Mouse (Mus musculus) layer of hippocampus, adult 18-20 months (tissue): Measurements from ENCODE around the gene Galr3. TPM values are rescaled to one million over a fixed set of nuclear protein-coding genes. Genes with fewer than 3 reads are reported as not detected.
"Not testable (repeated sequence)": the region's sequence is repeated elsewhere in the genome, so short reads cannot be mapped to it uniquely, and the experiment has no call there.

Experiments used
- DNase-seq, 2 experiments: peaks; one replicate each; pipeline ENCODE4 v3.0.0; 2022; ENCODE audit warnings: low spot score in 2 of 2
- total RNA-seq, 2 experiments: library from RNA; stranded (reverse); gene quantifications; 2 replicates each; pipeline ENCODE4 v1.2.3; 2021

Galr3 gene
- total RNA-seq, 2 experiments from 2014 or later: 0.42 TPM; not detected in 1

DNA sequence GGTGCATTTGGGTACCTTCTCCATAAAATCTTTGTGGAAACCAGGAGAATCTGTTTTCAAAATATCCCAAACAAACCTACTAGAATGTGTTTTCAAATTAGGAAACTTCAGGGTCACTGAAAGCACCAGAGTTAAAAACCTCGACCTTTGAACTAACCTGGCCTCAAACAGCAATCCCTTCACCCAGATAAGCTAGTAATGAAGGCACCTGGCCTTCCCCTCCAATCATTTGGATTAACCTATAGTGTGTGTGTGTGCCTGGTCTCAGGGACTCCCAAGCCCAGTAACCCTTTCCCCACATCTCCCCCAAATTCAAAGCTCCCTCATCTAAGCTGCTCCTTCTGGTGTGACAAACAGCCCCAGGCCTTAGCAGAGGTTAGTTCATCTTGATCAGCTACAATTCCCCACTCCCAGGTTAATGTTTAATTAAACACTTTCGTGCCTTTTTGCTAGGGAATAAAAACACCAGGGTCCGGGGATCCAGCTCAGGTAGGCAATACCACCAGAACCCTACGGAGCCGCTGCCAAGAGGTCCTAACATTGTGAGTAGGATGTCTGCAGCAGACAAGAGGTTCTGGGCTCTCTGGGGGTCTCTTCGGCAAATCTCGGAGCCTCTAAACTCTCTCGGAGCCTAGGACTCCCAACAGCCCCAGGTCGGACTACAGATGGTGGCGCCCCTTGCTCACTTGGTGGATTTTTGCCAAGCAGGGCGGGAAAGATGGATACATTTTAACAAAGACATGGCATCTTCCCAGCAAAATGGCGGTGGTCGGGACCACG is 15.0 kb upstream of the Galr3 start:
- no peak for DNase-seq

DNA sequence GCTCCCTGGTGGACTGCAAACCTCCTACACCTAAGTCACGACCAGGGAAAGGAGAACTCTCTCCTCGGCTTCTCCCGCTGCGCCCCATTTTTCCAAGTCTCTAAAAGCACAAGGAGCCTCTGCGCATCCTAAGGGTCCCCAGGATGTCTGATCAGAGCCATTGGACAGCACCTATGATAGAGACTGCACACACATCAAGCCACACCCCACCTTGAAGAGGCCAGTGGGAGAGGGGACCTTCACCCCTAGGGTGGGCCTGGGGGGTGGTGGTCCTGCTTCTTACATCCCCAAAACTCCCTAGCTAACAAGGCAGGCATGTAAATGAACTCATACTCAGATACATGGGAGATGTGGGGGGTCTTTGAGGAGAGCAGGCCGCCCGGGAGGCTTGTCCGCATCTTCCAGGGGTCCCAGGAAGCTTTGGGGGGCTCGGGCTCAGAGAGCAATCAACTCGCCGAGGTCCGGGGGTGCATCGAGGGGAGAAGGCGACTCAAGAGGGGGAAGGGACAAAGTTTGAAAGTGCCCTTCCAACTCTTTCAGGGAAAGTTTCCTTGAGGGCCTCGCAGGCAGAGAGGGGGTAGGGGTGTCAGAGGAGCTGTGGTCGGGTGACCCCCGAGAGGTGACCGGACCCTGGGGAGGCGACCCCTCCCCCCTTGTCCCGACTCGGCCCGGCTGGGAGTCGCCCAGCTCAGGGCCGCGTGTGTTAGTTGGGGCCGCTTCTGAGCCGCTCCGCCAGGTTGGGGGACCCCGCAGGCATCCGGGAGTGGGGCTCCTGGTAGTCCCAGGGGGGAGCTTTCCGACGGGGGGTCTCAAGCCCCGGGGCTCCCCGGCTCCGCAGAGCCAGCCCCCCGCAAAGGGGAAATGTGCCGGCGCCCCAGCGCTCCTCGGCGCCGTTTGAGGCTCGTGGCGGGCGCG is 14.1 kb upstream of the Galr3 start:
- DNase-seq: no peak

DNA sequence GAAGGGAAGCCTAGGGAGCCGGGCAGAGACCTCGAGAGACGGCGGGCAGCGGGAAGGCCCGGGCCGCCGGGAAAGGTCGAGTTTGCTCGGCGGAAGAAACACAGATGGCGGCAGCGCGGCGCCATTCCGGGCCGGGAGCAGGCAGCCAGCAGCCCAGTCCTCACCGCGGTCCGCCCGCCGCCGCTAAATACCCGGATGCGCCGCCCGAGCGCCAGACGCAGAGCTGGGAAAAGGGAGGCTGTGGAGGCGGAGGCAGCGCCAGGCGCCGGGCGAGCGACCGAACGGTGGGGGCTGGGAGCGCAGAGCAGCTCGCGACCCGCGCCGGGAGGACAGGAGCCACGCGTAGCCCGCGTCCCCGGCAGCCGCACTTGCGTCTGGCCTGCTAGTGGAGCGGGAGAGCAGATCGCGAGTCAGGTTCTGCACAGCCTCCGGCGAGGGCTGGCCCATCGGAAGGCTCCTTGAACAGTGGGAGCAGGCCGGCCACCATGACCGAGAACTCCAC is 13.4 kb upstream of the Galr3 start, which contains the start of gene H1f0:
H1f0 (plus strand) TSS at position 214 of the 502 bp plus-strand sequence.
- DNase-seq: peak; percentile 92 to 94

DNA sequence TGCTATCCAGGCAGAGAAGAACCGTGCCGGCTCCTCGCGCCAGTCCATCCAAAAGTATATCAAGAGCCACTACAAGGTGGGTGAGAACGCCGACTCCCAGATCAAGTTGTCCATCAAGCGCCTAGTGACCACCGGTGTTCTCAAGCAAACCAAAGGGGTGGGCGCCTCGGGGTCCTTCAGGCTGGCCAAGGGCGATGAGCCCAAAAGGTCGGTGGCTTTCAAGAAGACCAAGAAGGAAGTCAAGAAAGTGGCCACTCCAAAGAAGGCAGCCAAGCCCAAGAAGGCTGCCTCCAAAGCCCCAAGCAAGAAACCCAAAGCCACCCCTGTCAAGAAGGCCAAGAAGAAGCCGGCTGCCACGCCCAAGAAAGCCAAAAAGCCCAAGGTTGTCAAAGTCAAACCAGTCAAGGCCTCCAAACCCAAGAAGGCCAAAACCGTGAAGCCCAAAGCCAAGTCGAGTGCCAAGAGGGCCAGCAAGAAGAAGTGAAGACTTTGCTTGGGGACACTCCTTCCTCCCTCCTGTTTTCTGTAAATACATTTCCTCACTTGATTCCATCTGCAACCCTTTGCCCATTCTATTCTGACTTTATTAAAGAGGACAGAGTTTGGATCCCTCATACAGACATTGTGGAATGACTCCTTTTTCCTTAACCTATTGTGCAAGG is 12.7 kb upstream of the Galr3 start:
- no peak for DNase-seq

DNA sequence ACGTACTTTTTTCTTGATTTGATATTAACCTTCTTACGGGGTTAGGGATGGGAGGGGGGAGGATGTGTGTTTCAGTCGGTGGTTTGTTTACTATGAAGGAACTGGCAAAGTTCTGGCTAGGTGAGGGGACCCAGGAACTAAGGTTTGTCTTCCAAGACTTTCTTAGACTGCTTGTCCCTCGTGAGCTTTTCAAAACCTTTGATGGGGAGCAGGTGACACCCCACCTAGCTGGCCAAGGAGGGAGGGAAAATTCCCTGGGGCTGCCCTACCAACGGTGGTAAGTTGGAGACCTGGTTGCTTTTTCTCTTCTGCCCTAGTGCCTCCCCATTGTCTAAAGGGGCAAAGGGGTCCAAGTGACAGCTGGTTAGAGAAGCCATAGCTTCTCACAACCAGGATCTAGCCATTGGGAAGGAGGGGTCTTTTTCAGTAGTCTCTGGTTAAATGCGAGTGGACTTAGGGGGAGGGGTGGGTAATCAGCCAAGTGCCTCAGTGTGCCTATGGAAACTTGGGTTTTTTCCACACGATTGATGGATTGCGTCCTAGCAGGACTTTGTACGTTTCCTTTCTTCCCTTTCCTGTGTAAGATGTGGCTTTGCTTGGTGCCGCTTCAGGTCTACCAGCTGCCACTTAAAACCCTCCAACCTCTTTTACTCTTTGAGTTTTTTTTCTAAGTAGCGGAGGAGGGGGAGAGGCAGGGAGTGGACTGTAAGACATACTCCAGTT is 12.0 kb upstream of the Galr3 start:
- no peak for DNase-seq

DNA sequence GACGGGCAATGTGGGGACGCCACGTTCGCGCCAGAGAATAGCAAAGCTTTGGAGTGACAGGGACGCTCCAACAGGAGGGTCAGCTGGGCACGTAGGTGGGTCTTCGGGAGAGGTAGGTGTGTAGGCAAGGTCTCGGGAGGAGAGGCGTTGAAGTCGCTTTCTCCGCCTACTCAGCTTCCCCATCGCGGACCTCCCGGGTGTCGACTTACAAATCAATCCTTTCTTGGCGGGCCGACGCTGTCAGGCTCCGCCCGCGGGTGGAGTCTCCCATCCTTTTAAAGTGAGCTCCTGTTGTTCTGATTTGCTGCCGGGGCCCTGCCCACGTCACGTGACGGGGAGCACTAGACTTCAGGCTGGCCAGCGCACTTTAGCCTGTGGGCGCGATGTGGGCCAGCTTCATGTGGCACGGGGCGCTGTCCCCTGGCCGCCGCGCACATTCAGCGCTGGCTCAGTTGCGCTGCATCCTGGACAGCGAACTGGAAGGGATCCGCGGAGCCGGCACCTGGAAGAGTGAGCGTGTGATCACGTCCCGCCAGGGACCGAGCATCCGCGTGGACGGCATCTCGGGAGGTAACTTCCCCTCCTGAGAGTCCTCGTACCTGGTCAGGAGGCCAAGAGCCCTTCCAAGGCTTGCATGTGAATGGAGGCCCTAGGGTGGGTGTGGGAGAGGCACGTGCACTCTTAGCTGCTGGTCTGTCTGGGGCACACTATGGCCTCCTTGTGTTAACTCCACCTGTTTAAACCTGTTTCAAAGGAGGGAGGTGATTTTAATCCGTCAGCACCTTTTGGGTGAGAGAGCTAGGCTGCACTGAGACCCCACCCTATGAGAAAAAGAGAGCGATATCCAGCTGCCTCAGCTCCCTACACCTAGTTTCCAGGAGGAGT is 10.9 kb upstream of the Galr3 start:
- peak; percentile 82 to 92 for DNase-seq

DNA sequence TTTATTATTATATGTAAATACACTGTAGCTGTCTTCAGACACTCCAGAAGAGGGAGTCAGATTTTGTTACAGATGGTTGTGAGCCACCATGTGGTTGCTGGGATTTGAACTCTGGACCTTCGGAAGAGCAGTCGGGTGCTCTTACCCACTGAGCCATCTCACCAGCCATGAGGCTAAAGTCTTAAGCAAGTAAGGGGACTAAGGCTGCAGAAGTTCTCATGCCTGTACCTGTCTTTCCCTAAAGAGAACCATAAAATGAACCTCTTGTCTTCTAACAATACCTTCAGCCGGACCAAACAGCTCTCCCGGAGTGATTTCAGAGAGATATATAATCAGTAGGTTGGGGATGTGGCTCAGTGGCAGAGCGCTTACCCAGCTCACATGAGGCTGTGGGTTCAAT is 9.8 kb upstream of the Galr3 start:
- DNase-seq: not testable (repeated sequence)

DNA sequence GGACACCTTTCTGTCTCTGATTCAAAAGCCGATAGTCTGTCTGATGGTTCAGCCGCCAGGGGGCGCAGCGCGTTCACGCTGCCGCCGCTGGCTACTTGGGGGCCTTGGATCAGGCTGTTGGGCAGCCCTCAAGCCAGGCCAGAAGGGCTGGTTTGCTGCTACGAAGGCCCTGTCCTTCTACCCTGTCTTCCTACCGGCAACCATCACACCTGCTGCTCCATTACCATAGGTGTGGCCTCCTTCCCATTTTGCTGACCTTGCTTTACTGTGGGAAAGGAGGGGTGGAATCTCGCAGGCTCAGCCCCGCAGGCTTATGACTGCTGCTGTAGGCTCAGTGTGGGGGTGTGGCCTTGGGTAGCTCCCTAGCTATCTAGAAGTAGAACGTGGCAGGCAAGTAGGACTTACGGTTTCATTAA is 3.8 kb upstream of the Galr3 start:
- DNase-seq: peak in 1 of 2 experiments; percentile 77

DNA sequence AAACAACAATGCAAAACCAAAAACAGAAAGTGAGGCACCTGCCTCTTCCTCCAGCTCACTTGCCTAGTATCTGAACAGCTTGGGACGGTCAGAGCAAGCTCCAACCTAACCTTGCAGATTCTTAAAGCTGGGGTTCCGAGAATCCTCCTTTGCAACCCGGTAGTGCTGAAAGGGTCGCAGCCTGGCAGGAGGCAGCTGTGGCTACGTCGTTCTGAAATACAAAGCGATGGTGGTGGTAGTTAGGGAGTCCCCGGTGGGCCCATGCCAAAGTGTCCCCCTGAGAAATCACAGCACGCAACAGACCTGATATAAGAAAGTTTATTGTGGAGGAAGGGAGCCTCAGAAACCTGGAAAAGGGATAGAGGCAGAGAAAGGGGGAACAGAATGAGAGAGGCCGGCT is 3.4 kb upstream of the Galr3 start:
- no peak for DNase-seq

DNA sequence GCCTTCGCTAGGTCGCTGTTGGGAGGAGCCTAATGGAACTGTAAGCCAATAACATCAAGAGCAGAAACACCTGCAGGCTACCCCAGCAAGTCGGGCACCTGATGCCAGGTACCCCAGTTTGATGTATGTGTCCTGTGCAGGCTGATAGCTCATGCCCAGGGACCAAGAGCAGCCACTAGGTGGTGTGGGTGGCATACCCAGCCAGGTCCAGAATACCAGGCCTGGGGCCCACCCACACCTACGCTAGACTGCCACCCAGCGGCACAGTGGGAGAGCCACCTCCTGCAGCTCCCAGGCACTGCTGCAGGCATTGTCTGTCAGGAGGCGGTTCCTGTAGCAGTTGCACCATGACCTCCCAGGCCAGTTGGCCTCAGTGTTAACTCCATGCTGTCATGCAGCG is 2.8 kb upstream of the Galr3 start:
- peak; percentile 49 to 69 for DNase-seq

DNA sequence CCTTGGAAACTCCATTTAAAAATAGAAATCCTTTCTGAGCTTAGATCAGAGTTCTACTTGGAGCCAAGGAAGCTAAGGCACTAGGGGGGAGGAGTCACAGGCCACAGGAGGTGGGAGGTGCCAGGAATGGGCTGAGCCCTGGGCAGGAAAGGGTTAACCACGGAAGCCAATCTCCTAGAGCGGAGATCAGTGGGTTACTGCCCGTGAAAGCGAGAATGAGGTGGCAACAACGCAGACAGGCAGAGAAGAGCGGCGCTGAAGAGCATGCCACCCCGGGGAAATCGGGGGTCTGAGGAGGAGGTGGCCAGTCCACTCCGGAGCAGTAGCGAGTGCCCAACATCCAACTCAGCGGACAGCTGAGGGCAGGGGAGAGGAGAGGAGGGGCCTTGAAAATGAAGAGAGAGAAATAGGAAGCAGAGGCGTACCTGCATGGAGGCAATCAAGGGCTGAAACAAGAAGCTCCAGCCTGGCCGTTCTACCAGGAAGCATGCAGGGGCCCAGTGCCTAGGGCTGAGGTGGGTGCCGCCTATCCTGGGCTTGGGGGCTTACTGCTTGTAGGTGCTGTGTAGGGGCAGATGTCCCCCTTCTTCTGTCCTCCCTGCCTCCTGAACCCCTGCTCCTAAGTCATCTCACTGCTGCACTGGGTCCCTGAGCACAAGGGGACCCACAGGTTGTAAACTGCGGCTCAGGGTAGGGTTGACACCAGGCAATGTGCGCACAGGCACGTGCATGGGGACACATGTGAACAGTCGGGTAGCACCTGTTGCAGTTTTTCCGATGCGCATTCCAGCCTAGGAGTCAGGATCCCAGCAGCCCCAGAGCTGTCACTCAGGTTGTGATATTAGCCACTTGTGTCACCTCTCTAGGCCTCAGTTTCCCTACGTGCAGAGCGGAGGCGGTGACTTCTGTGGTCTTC is 926 bp upstream of the Galr3 start:
- DNase-seq: no peak

DNA sequence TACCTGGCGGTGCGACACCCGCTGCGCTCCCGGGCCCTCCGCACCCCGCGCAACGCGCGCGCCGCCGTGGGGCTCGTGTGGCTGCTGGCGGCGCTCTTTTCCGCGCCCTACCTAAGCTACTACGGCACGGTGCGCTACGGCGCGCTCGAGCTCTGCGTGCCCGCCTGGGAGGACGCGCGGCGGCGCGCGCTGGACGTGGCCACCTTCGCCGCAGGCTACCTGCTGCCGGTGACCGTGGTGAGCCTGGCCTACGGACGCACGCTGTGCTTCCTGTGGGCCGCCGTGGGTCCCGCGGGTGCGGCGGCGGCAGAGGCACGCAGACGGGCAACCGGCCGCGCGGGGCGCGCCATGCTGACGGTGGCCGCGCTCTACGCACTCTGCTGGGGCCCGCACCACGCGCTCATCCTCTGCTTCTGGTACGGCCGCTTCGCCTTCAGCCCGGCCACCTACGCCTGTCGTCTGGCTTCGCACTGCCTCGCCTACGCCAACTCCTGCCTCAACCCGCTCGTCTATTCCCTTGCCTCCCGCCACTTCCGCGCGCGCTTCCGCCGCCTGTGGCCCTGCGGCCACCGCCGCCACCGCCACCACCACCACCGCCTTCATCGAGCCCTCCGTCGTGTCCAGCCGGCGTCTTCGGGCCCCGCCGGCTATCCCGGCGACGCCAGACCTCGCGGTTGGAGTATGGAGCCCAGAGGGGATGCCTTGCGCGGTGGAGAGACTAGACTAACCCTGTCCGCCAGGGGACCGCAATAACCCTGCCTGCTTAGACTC is 1.2 kb downstream of the Galr3 start:
- DNase-seq: peak in 1 of 2 experiments; percentile 54

DNA sequence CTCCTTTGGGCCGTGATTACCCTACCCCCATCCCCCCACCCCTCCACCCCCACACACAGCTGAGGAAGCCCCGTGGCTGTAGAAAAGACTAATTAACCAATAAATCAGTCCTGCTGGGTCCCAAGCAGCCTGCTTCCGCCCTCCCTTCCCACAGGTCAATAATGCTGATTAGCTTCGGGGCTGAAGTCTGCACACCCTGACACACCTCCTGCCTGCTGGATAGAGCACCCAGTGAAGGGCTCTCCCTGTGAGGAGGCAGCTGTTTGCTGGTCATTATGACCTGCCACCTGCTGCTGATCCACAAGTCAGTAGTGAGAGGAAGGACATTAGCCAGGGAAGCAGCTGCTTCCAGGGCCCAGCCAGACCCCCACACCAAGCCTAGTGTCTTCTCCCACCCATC is 3.2 kb downstream of the Galr3 start:
- DNase-seq: no peak

DNA sequence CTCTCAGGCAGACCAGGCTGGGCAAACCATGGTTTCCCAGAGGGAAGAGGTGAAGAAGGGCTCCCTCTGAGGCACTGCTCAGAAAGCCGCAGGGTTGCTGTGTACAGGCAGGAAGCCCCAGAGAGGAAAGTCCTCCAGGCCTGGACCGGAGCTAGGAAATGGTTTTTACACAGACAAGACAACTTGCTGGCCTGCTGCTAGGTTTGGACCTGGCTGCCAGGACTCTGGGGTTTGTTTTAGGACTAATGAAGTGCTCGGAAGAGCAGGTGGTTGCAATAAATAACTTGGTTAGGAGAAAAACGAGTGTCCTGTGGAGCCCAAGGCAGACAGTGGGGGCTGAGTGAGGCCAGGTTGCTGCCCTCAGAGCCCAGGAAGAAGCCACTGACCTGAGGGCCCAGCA is 6.5 kb downstream of the Galr3 start:
- no peak for DNase-seq

DNA sequence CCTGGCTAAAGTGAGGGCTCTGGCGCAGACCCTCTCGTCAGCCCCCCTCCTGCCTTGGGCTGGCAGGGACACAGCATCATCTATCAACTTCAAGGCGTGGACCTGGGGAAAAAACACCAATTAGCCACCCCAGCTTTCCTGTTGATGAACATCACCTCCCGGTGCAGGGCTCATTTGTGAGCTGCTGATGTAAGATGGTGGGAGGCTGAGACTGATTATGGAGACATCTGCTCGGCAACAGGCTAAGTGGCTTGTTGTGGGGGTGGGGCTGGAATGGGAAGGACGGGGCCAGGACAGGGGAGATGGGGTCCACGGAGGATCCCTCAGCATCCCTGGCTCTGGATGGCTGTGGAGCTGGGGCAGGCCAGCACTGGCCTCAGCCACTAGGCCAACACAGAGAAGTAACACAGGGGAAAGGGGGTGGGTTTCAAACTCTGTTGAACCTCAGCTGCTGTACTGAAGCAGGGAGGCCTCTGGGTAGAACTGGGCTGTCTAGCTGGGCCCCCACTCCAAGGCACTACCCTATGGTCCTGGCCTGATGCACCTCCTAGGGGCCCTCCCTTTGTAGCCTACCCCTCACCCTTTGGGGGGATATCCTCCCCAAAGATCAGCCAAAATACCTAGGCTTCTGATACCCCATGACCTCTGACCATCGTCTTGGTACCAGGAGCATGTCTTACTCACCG is 8.6 kb downstream of the Galr3 start:
- no peak for DNase-seq

DNA sequence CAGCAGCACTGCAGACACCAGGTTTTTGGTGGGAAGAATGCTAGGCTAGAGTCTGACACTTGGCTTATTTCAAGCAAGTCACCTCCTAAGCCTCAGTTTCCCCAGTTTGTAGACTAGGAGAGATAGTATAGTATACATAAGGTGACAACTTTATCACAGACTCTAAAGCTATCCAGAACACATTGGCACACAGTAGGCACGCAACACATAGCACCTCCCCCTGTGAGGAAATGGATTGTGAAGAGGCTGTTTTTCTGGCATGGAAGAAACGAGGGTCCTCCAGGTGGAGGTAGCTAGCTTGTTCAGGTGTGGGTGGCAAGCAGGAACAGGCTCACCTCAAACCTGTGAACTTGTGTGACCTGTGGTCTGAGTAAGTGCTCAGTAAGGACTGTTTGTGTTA is 9.3 kb downstream of the Galr3 start:
- no peak for DNase-seq
